15 mouse cellular contexts compared by ENCODE assay signal in the genomic region with DNA sequence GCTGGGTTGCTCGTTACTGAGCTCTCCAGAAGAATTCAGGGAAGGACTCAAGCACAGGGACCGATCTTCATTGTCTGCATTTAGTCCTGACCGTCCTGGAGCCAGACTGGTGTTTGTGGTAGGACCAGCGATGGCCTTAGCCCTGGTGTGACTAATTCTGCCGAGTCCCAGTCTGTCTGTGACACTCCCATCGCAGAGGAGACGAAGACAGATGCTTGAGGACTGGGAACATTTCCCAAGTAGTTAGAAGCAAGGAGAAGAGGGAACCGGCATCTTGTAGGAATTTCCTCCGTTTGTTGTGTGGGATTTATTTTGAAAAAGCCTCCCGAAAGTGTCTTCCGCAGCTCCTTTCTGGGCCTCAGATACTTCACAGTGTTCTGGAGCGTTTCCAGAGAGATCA.
"Had no signal": no experiment of that assay in that cellular context is flagged by ENCODE, and none has a peak within 500 bp of the region (broad histone marks: within the 10 kb centered on the region; RNA-seq: fewer than 3 reads in every experiment).

No protein-coding gene starts in this region.

- H3K9me3 ChIP-seq: liver, embryonic 15.5 days; megakaryocyte, embryonic 14.5 days; midbrain, embryonic 13.5 days; midbrain, embryonic 15.5 days; neural tube, embryonic 12.5 days had no signal

- ATAC-seq: liver, postnatal 0 days; midbrain, embryonic 13.5 days; midbrain, embryonic 15.5 days had no signal

- H3K27ac ChIP-seq: liver, embryonic 15.5 days; macrophage; midbrain, embryonic 13.5 days; midbrain, embryonic 15.5 days; neural tube, embryonic 12.5 days had no signal

- H3K9ac ChIP-seq: liver, embryonic 15.5 days; liver, postnatal 0 days; midbrain, embryonic 13.5 days; midbrain, embryonic 15.5 days; neural tube, embryonic 12.5 days had no signal

- H3K4me2 ChIP-seq: liver, embryonic 15.5 days; midbrain, embryonic 11.5 days; midbrain, embryonic 13.5 days; midbrain, embryonic 15.5 days; neural tube, embryonic 12.5 days had no signal

- DNase-seq: liver, postnatal 0 days; lung, adult 2 months; lung, postnatal 10 days; right cerebral cortex, postnatal 14 days; spleen, adult 18-20 months; thymus, adult 18-20 months; thymus, postnatal 14 days; thymus, postnatal 36 days had no signal

- H3K36me3 ChIP-seq: liver, embryonic 15.5 days; midbrain, embryonic 15.5 days; neural tube, embryonic 12.5 days had no signal

- H3K4me1 ChIP-seq: liver, embryonic 15.5 days; neural tube, embryonic 12.5 days had no signal

- H3K4me3 ChIP-seq: liver, embryonic 15.5 days; megakaryocyte, embryonic 14.5 days; midbrain, embryonic 13.5 days; midbrain, embryonic 15.5 days; neural tube, embryonic 12.5 days had no signal

- H3K27me3 ChIP-seq: liver, embryonic 15.5 days; megakaryocyte, embryonic 14.5 days; midbrain, embryonic 13.5 days; midbrain, embryonic 15.5 days; neural tube, embryonic 12.5 days had no signal
